Mouse (Mus musculus) C2C12 (cell line): ENCODE measurements around the gene Fam76a.

Experiments used
- CTCF ChIP-seq: IDR thresholded peaks from one replicate; pipeline ENCODE4 v1.5.1; 2011; ENCODE audit not compliant: control insufficient read depth, insufficient read depth, insufficient read length
- FOSL1 ChIP-seq: IDR thresholded peaks from one replicate; pipeline ENCODE4 v1.8.0; 2011; ENCODE audit warnings: mild to moderate bottlenecking, low read length; ENCODE audit not compliant: poor library complexity, insufficient read depth, severe bottlenecking
- MAX ChIP-seq: IDR thresholded peaks from one replicate; pipeline ENCODE4 v1.6.1; 2011; ENCODE audit warnings: mild to moderate bottlenecking, control low read depth

- TF ChIP-seq CTCF (no peak), MAX (no peak), FOSL1 (no peak)
Observed at GRCm38 (mm10) chr4:132971601-132972000, 49.2 kb upstream of the Fam76a start.
